Mouse (Mus musculus): ENCODE results near the gene Gm28305. TPM values are rescaled to one million over a fixed set of nuclear protein-coding genes. Genes with fewer than 3 reads are reported as not detected.

Gm28305 gene
- polyA plus RNA-seq, 1 experiment from 2014 or later, result not detected

DNA sequence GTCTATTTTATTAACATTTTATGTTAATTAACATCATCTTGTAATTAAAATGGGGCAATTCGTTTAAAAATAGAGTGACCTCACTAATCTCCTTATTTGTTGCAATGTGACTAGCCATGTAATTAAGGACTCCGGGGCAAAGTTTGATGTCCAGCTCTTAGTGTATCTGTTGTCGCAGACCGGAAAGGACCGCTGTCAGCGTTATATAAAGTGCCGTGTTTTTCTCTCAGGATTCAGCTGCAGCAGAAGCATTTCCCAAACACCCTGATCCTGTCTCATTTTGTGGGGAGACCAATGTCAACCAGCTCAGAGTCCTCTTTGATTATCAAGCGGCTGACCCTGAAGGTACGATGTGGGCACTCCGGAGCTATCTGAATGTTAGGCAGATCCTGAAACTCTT is 19.4 kb upstream of the Gm28305 start:
- H3K36me3 ChIP-seq (ENCODE audit: control insufficient read depth, insufficient read depth), result peaks cover 38% of the 10 kb centered on the region

DNA sequence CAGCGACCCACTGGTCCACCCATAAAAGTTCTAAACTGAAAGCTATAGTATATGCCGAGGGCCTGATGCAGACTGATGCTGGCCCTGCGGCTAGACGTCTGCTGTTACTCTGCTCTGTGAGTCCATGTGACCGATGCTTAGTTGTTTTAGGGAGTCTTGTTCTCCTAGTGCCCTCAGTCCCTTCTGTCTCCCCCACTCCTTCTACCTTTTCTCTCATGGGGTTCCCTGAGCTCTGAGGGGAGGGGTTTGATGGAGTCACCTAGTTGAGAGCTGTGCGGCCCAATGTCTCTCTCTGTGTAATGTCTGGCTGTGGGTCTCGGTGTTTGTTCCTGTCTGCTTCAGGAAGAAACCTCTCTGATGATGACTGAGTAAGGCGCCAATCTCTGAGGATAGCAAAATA is 13.3 kb upstream of the Gm28305 start:
- 97% methylated on average over 8 of the region's 8 CpGs for WGBS
- H3K4me3 ChIP-seq (ENCODE audit: low read depth, low read length), result no peak overlapping the region
- H3K27me3 ChIP-seq (replicated peaks; ENCODE audit: control insufficient read depth, insufficient read depth, low read length), result no peaks in the 10 kb centered on the region
- no peak for TF ChIP-seq CTCF (IDR thresholded peaks at IDR 0.05; ENCODE audit: low read depth)
- no peak overlapping the region for H3K9ac ChIP-seq (ENCODE audit: low read depth, low read length)
- H3K4me1 ChIP-seq (replicated peaks; ENCODE audit: control insufficient read depth, insufficient read depth, low read length), result no peaks in the 10 kb centered on the region
- H3K4me2 ChIP-seq (replicated peaks; ENCODE audit: low read depth), result no peak overlapping the region
- no peak overlapping the region for H3K27ac ChIP-seq (ENCODE audit: low read depth, low read length)
- peaks cover 25% of the 10 kb centered on the region; the same call in 1 of the 2 replicates for H3K36me3 ChIP-seq (ENCODE audit: control insufficient read depth, insufficient read depth)
- no peaks in the 10 kb centered on the region for H3K9me3 ChIP-seq (ENCODE audit: control insufficient read depth)
- no peak for ATAC-seq

More for the DNA sequence above, 19.4 kb upstream of the Gm28305 start:
- no peak for TF ChIP-seq CTCF (IDR thresholded peaks at IDR 0.05; ENCODE audit: low read depth)
- ATAC-seq, result no peak
- Histone ChIP-seq H3K9me3 (ENCODE audit: control insufficient read depth) (no peaks in the 10 kb centered on the region), H3K27ac (ENCODE audit: low read depth, low read length) (no peak overlapping the region), H3K9ac (ENCODE audit: low read depth, low read length) (no peak overlapping the region), H3K4me2 (replicated peaks; ENCODE audit: low read depth) (no peak overlapping the region), H3K27me3 (replicated peaks; ENCODE audit: control insufficient read depth, insufficient read depth, low read length) (no peaks in the 10 kb centered on the region), H3K4me1 (replicated peaks; ENCODE audit: control insufficient read depth, insufficient read depth, low read length) (no peaks in the 10 kb centered on the region), H3K4me3 (ENCODE audit: low read depth, low read length) (no peak overlapping the region)
- WGBS, result 90% methylated on average over 10 of the region's 10 CpGs

DNA sequence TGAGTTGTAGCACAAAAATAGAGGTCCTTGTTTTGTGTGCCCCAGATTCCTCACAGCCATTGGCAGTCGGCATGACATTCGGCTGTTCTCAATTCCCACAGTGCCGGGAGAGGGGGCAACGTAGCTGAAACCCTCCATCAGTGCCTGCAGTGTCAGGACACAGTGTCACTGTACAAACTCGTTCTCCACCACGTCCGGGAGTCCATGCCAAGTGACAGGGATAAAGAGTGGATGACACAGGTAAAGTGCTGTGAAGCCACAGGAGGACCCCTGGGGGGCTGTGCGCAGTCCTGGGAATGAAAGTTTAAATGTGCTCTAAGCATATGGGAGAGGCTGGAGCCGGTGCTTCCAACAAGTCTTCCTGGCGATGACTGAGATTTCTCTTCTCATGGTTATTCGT is 10.6 kb upstream of the Gm28305 start:
- H3K4me3 ChIP-seq (ENCODE audit: low read depth, low read length), result no peak overlapping the region
- WGBS, result 94% methylated on average over 11 of the region's 11 CpGs
- no peak for TF ChIP-seq CTCF (IDR thresholded peaks at IDR 0.05; ENCODE audit: low read depth)

DNA sequence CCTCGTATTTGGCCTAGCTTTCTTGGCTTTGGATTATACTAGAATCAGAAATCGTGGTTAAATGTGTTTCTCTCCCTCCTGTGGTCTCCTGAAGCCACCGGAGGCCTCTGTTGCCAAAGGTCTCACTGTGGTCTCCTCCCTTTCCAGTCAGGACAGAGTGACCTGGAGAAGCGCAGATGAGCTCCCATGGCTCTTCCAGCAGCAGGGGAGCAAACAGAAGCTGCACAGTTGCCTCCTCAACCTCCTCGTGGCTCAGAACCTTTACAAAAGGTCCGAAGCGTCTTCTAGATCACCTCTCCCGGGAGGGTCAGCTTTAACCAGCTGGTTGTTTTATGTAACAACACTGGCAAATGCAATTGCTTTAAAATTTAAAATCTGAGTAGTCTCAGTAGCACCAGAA is 6.2 kb upstream of the Gm28305 start:
- H3K4me2 ChIP-seq (replicated peaks; ENCODE audit: low read depth), result no peak overlapping the region
- no peaks in the 10 kb centered on the region for H3K27me3 ChIP-seq (replicated peaks; ENCODE audit: control insufficient read depth, insufficient read depth, low read length)
- no peak overlapping the region for H3K27ac ChIP-seq (ENCODE audit: low read depth, low read length)
- TF ChIP-seq CTCF (IDR thresholded peaks at IDR 0.05; ENCODE audit: low read depth), result no peak
- H3K4me3 ChIP-seq (ENCODE audit: low read depth, low read length), result no peak overlapping the region
- ATAC-seq, result no peak
- H3K4me1 ChIP-seq (replicated peaks; ENCODE audit: control insufficient read depth, insufficient read depth, low read length), result no peaks in the 10 kb centered on the region
- H3K9ac ChIP-seq (ENCODE audit: low read depth, low read length), result no peak overlapping the region
- 84% methylated on average over 8 of the region's 8 CpGs for WGBS
- H3K36me3 ChIP-seq (ENCODE audit: control insufficient read depth, insufficient read depth), result peaks cover 20% of the 10 kb centered on the region; the same call in 1 of the 2 replicates
- no peaks in the 10 kb centered on the region for H3K9me3 ChIP-seq (ENCODE audit: control insufficient read depth)

More for the DNA sequence above, 10.6 kb upstream of the Gm28305 start:
- no peak overlapping the region for H3K4me2 ChIP-seq (replicated peaks; ENCODE audit: low read depth)
- H3K27ac ChIP-seq (ENCODE audit: low read depth, low read length), result no peak overlapping the region
- no peak for ATAC-seq
- H3K27me3 ChIP-seq (replicated peaks; ENCODE audit: control insufficient read depth, insufficient read depth, low read length), result no peaks in the 10 kb centered on the region
- peaks cover 14% of the 10 kb centered on the region; the same call in 1 of the 2 replicates for H3K36me3 ChIP-seq (ENCODE audit: control insufficient read depth, insufficient read depth)
- H3K4me1 ChIP-seq (replicated peaks; ENCODE audit: control insufficient read depth, insufficient read depth, low read length), result no peaks in the 10 kb centered on the region
- no peaks in the 10 kb centered on the region for H3K9me3 ChIP-seq (ENCODE audit: control insufficient read depth)
- no peak overlapping the region for H3K9ac ChIP-seq (ENCODE audit: low read depth, low read length)

DNA sequence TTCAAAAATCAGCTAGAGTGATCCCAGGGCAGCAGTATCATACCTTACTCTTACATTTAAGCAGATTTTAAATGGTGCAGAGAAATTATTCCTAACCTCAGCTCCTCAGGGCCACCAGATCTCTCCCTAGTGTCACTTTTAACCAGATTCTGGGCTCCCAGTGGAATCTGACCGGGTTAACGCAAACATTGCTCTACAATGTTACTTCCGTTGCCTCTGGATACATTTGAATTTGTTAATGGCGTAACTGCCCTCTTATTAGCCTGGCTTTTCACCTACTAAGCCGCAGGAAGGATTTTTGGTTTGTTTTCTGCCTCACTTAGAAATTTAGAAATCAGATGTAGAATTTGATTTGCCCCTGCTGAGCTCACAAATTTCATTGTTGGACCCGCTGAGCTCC is 5.7 kb upstream of the Gm28305 start:
- no peak for ATAC-seq
- Histone ChIP-seq H3K4me1 (replicated peaks; ENCODE audit: control insufficient read depth, insufficient read depth, low read length) (no peaks in the 10 kb centered on the region), H3K9me3 (ENCODE audit: control insufficient read depth) (no peaks in the 10 kb centered on the region), H3K4me2 (replicated peaks; ENCODE audit: low read depth) (no peak overlapping the region), H3K9ac (ENCODE audit: low read depth, low read length) (no peak overlapping the region), H3K27ac (ENCODE audit: low read depth, low read length) (no peak overlapping the region), H3K4me3 (ENCODE audit: low read depth, low read length) (no peak overlapping the region), H3K36me3 (ENCODE audit: control insufficient read depth, insufficient read depth) (peaks cover 22% of the 10 kb centered on the region; the same call in 1 of the 2 replicates), H3K27me3 (replicated peaks; ENCODE audit: control insufficient read depth, insufficient read depth, low read length) (no peaks in the 10 kb centered on the region)
- WGBS, result 76% methylated on average over 6 of the region's 6 CpGs
- no peak for TF ChIP-seq CTCF (IDR thresholded peaks at IDR 0.05; ENCODE audit: low read depth)

DNA sequence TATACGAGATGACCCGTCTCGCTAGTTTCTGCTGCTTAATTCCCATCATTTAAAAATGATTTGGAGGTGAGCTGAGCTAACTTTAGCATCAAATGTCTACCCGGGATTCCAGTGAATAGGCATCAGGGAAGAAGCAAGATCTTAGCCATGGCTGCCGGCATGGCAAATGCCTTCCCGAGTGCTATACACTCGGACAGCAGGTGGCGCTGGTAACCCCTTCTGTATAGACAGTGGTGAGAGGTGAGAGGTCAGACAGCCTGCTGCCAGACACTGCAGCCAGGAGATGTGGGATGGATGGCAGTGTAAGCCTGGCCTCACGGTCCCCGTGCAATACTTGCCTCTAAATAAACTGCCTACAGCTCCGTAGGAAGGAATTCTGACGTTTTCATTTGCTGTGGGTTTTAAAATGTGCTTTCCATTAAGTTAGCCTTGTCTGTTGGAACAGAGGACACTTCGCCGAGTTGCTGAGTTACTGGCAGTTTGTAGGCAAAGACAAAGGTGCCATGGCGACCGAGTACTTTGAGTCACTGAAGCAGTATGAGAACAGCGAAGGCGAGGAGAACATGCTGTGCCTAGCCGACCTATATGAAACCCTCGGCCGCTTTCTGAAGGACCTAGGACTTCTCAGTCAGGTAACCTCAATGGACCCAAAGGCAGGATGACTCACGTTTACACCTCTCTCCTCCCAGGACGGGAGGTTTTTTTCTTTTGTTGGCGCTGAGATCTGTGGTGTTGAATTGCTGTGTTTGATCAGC is 5.0 kb upstream of the Gm28305 start:
- Histone ChIP-seq H3K4me3 (ENCODE audit: low read depth, low read length) (no peak overlapping the region), H3K36me3 (ENCODE audit: control insufficient read depth, insufficient read depth) (peaks cover 18% of the 10 kb centered on the region; the same call in 1 of the 2 replicates), H3K4me2 (replicated peaks; ENCODE audit: low read depth) (no peak overlapping the region), H3K27ac (ENCODE audit: low read depth, low read length) (no peak overlapping the region), H3K27me3 (replicated peaks; ENCODE audit: control insufficient read depth, insufficient read depth, low read length) (no peaks in the 10 kb centered on the region), H3K9ac (ENCODE audit: low read depth, low read length) (no peak overlapping the region), H3K4me1 (replicated peaks; ENCODE audit: control insufficient read depth, insufficient read depth, low read length) (no peaks in the 10 kb centered on the region), H3K9me3 (ENCODE audit: control insufficient read depth) (no peaks in the 10 kb centered on the region)
- WGBS, result 50% methylated on average over 24 of the region's 24 CpGs
- peak; percentile 53; the same call in 1 of the 2 replicates for ATAC-seq
- TF ChIP-seq CTCF (IDR thresholded peaks at IDR 0.05; ENCODE audit: low read depth), result peak; percentile 90
